Mouse (Mus musculus) midbrain, postnatal 0 days (tissue): ENCODE measurements around the gene Camp. TPM values are rescaled to one million over a fixed set of nuclear protein-coding genes. Genes with fewer than 3 reads are reported as not detected.

ENCODE experiments used
- ATAC-seq: fragments of 200-750 bp; cut with Nextera tagmentation; 2 replicates; pipeline ENCODE4 v1.8.0; 2017; ENCODE audit warnings: moderate number of reproducible peaks, mild to moderate bottlenecking, moderate TSS enrichment, moderate library complexity; ENCODE audit not compliant: low FRiP score
- DNase-seq: peaks from one replicate; pipeline ENCODE4 v3.0.0-alpha.2; 2015; ENCODE audit warnings: low spot score
- H3K27ac ChIP-seq: fragments of 300-500 bp; sonication (generic); 2 replicates; pipeline ENCODE4 v1.5.1; 2014; ENCODE audit warnings: low read depth, mild to moderate bottlenecking, low read length, mixed read lengths
- H3K27me3 ChIP-seq: fragments of 300-500 bp; sonication (generic); 2 replicates; pipeline ENCODE4 v1.6.1; 2014; ENCODE audit warnings: low read length, control low read depth, mixed read lengths; ENCODE audit not compliant: insufficient read depth
- H3K36me3 ChIP-seq: fragments of 300-500 bp; sonication (generic); 2 replicates; pipeline ENCODE4 v1.6.1; 2014; ENCODE audit warnings: low read length, control low read depth, mixed read lengths; ENCODE audit not compliant: insufficient read depth
- H3K4me1 ChIP-seq: fragments of 300-500 bp; sonication (generic); 2 replicates; pipeline ENCODE4 v1.6.1; 2014; ENCODE audit warnings: mild to moderate bottlenecking, control low read depth, antibody characterized with exemption, low read length, mixed read lengths; ENCODE audit not compliant: insufficient read depth
- H3K4me2 ChIP-seq: fragments of 300-500 bp; sonication (generic); 2 replicates; pipeline ENCODE4 v1.6.1; 2014; ENCODE audit warnings: low read depth, mild to moderate bottlenecking, low read length, mixed read lengths; ENCODE audit not compliant: poor library complexity, severe bottlenecking
- H3K4me3 ChIP-seq: fragments of 300-500 bp; sonication (generic); 2 replicates; pipeline ENCODE4 v1.5.1; 2014; ENCODE audit warnings: low read depth, mild to moderate bottlenecking, low read length, moderate library complexity
- H3K9ac ChIP-seq: fragments of 300-500 bp; sonication (generic); replicated peaks from 2 replicates; pipeline ENCODE4 v1.6.1; 2014; ENCODE audit warnings: mild to moderate bottlenecking, low read length, moderate library complexity, mixed read lengths; ENCODE audit not compliant: poor library complexity, severe bottlenecking
- H3K9me3 ChIP-seq: fragments of 300-500 bp; sonication (generic); 2 replicates; pipeline ENCODE4 v1.6.1; 2016; ENCODE audit warnings: low read length, control low read depth
- CTCF ChIP-seq: IDR thresholded peaks from 2 replicates; pipeline ENCODE4 v1.5.1; 2016; ENCODE audit warnings: antibody characterized with exemption, mild to moderate bottlenecking
- WGBS: fragments of 180-500 bp; shearing (Covaris S2); extraction: QIAGEN DNeasy Blood & Tissue Kit; methylation state at CpG from one replicate; pipeline ENCODE4 v1.1.7; 2014; 5-methylcytosine and 5-hydroxymethylcytosine counted together
- polyA plus RNA-seq: library from polyadenylated mRNA; unstranded; fragments of >200 nt; fragmentation: Nextera tagmentation; extraction: Ambion mirVana; gene quantifications from 2 replicates; pipeline ENCODE4 v1.2.1, GENCODE M21; 2015
- total RNA-seq: library from RNA; depleted of rRNA; stranded (reverse); fragments of >200 nt; gene quantifications from 2 replicates; pipeline ENCODE4 v1.2.3, GENCODE M21; 2014

The Camp gene
- total and polyA plus RNA-seq, 2 experiments from 2014 or later, result 0.21 TPM; not detected in 1

- Histone ChIP-seq H3K4me3 (peak overlapping the region; percentile 91), H3K36me3 (peaks cover 12% of the 10 kb centered on the region; the same call in 1 of the 2 replicates), H3K4me2 (peak overlapping the region; percentile 98), H3K27me3 (no peaks in the 10 kb centered on the region), H3K9ac (0 out of 2 replicates have a peak overlapping the region, but pooled peaks have one; percentile 67), H3K4me1 (no peaks in the 10 kb centered on the region), H3K27ac (no peak overlapping the region), H3K9me3 (no peaks in the 10 kb centered on the region)
- WGBS, result 10% methylated on average over 3 of the region's 3 CpGs
- no peak for ATAC-seq
- no peak for TF ChIP-seq CTCF
- DNase-seq, result peak; percentile 65
Observed at GRCm38 (mm10) chr9:109876756-109877155, 27.3 kb upstream of the Camp start.

GRCm38 (mm10) chr9:109875695-109876601 is 26.5 kb upstream of the Camp start:
- no peak for TF ChIP-seq CTCF
- Histone ChIP-seq H3K9me3 (no peaks in the 10 kb centered on the region), H3K4me3 (peak overlapping the region; percentile 91), H3K9ac (peak overlapping the region; percentile 67), H3K27ac (peak overlapping the region; percentile 55; the same call in 1 of the 2 replicates), H3K36me3 (peaks cover 12% of the 10 kb centered on the region; the same call in 1 of the 2 replicates), H3K4me1 (no peaks in the 10 kb centered on the region), H3K27me3 (no peaks in the 10 kb centered on the region), H3K4me2 (peak overlapping the region; percentile 98)
- under 1% methylated on average over 60 of the region's 76 CpGs for WGBS
- DNase-seq (peak; percentile 56), ATAC-seq (peak; percentile 59)

GRCm38 (mm10) chr9:109874797-109875691 is 25.6 kb upstream of the Camp start, which contains the start of gene Cdc25a:
Cdc25a (plus strand) TSS chr9:109875579.
- peak; percentile 94 for ATAC-seq
- peak within 1 kb of the TSS; percentile 98 for H3K4me2 ChIP-seq
- no peaks in the 10 kb centered on the region for H3K27me3 ChIP-seq
- peak; percentile 79 for TF ChIP-seq CTCF
- H3K9me3 ChIP-seq, result no peaks in the 10 kb centered on the region
- DNase-seq, result peak; percentile 99
- WGBS, result 7% methylated on average over 33 of the region's 33 CpGs
- peak within 1 kb of the TSS; percentile 55; the same call in 1 of the 2 replicates for H3K27ac ChIP-seq
- peak within 1 kb of the TSS; percentile 91 for H3K4me3 ChIP-seq
- no peaks in the 10 kb centered on the region for H3K4me1 ChIP-seq
- H3K9ac ChIP-seq, result peak within 1 kb of the TSS; percentile 67
- H3K36me3 ChIP-seq, result peaks cover 9% of the 10 kb centered on the region; the same call in 1 of the 2 replicates

DNA sequence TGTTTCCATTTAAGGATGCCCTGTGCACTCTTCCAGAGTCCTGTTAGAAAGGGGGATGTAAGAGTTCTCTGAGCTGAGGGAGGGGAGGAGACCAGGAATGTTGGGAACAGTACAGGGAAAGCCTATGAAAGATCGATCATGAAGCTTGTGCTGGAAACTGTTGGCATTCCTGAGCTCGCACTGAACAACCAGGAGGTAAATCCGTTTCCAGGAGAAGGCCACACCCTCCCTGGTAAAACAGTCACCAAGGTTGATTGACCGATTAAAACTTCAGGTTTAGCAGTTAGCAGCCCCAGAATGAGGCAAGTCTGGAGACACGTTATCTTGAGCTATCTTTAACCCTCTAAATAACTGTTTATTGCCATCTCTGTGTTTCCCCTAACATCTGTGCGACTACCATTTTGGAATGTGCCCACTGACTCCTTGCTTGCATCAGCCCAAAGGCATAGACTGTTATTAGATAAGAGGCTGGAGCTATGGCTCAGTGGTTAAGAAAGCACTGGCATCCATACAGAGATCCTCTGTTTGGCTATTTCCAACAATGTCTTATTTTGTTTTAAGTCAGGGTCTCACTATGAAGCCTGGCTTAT is 21.7 kb upstream of the Camp start:
- no peaks in the 10 kb centered on the region for H3K27me3 ChIP-seq
- DNase-seq (no peak), ATAC-seq (no peak)
- WGBS, result 51% methylated on average over 6 of the region's 6 CpGs
- H3K9ac ChIP-seq, result no peak overlapping the region
- no peak overlapping the region for H3K4me2 ChIP-seq
- H3K9me3 ChIP-seq, result no peaks in the 10 kb centered on the region
- no peak for TF ChIP-seq CTCF
- H3K27ac ChIP-seq, result no peak overlapping the region
- H3K4me3 ChIP-seq, result no peak overlapping the region
- H3K4me1 ChIP-seq, result no peaks in the 10 kb centered on the region
- H3K36me3 ChIP-seq, result no peaks in the 10 kb centered on the region

DNA sequence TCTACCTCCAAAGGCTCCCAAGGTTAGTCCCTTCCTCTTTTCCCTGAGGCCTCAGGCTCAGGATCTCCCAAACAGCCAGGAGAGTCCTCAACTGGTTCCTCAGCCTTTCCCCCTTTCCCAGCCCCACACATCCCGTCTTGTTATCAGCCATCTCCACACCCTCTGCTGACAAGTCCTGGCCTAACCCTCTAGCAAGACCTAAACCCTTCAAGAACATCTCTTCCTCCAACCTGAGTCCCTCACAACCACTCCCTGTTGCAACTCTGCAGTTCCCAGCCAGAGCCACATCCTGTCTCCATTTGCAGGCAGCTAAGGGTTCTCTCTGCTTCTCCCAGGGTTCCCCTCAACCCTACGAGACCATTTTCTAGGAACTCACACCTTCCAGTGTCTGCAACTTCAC is 16.8 kb upstream of the Camp start:
- Histone ChIP-seq H3K27ac (no peak overlapping the region), H3K36me3 (no peaks in the 10 kb centered on the region), H3K4me2 (no peak overlapping the region), H3K4me1 (no peaks in the 10 kb centered on the region), H3K27me3 (no peaks in the 10 kb centered on the region), H3K9ac (no peak overlapping the region), H3K4me3 (no peak overlapping the region), H3K9me3 (no peaks in the 10 kb centered on the region)
- 79% methylated on average over 2 of the region's 2 CpGs for WGBS
- no peak for TF ChIP-seq CTCF
- DNase-seq (no peak), ATAC-seq (no peak)
